Mouse (Mus musculus) hindbrain, embryonic 14.5 days (tissue): ENCODE data around the gene Tax1bp3. TPM values are rescaled to one million over a fixed set of nuclear protein-coding genes. Genes with fewer than 3 reads are reported as not detected.
A peak's percentile ranks its signal among the peaks of the same experiment; 100 is the strongest.

ENCODE experiments used
- ATAC-seq: fragments of 200-750 bp; cut with Nextera tagmentation; 2 replicates; pipeline ENCODE4 v1.8.0; 2017; ENCODE audit warnings: moderate number of reproducible peaks, mild to moderate bottlenecking, moderate TSS enrichment, moderate library complexity; ENCODE audit not compliant: low FRiP score
- DNase-seq: peaks from one replicate; pipeline ENCODE4 v3.0.0-alpha.2; 2015; ENCODE audit warnings: low spot score
- H3K27ac ChIP-seq: fragments of 300-500 bp; sonication (generic); 2 replicates; pipeline ENCODE4 v1.5.1; 2014; ENCODE audit warnings: mild to moderate bottlenecking, moderate library complexity
- H3K27me3 ChIP-seq: fragments of 300-500 bp; sonication (generic); 2 replicates; pipeline ENCODE4 v1.6.1; 2014; ENCODE audit warnings: mild to moderate bottlenecking, low read length, mixed read lengths; ENCODE audit not compliant: control insufficient read depth, insufficient read depth
- H3K36me3 ChIP-seq: fragments of 300-500 bp; sonication (generic); replicated peaks from 2 replicates; pipeline ENCODE4 v1.6.1; 2014; ENCODE audit not compliant: control insufficient read depth, insufficient read depth
- H3K4me1 ChIP-seq: fragments of 300-500 bp; sonication (generic); replicated peaks from 2 replicates; pipeline ENCODE4 v1.6.1; 2014; ENCODE audit warnings: antibody characterized with exemption, low read length, mixed read lengths; ENCODE audit not compliant: control insufficient read depth, insufficient read depth
- H3K4me2 ChIP-seq: fragments of 300-500 bp; sonication (generic); replicated peaks from 2 replicates; pipeline ENCODE4 v1.6.1; 2014; ENCODE audit warnings: mild to moderate bottlenecking, moderate library complexity
- H3K4me3 ChIP-seq: fragments of 300-500 bp; sonication (generic); replicated peaks from 2 replicates; pipeline ENCODE4 v1.5.1; 2014; ENCODE audit warnings: mild to moderate bottlenecking, low read length
- H3K9ac ChIP-seq: fragments of 300-500 bp; sonication (generic); 2 replicates; pipeline ENCODE4 v1.6.1; 2014
- H3K9me3 ChIP-seq: fragments of 300-500 bp; sonication (generic); 2 replicates; pipeline ENCODE4 v1.6.1; 2016; ENCODE audit warnings: low read length; ENCODE audit not compliant: control insufficient read depth
- WGBS: fragments of 180-500 bp; shearing (Covaris S2); extraction: QIAGEN DNeasy Blood & Tissue Kit; methylation state at CpG from one replicate; pipeline ENCODE4 v1.1.7; 2014; 5-methylcytosine and 5-hydroxymethylcytosine counted together
- polyA plus RNA-seq: library from polyadenylated mRNA; unstranded; fragments of >200 nt; fragmentation: Nextera tagmentation; extraction: Ambion mirVana; gene quantifications from 2 replicates; pipeline ENCODE4 v1.2.1, GENCODE M21; 2014

Tax1bp3 gene
- polyA plus RNA-seq, 1 experiment from 2014 or later: 132 TPM

DNA sequence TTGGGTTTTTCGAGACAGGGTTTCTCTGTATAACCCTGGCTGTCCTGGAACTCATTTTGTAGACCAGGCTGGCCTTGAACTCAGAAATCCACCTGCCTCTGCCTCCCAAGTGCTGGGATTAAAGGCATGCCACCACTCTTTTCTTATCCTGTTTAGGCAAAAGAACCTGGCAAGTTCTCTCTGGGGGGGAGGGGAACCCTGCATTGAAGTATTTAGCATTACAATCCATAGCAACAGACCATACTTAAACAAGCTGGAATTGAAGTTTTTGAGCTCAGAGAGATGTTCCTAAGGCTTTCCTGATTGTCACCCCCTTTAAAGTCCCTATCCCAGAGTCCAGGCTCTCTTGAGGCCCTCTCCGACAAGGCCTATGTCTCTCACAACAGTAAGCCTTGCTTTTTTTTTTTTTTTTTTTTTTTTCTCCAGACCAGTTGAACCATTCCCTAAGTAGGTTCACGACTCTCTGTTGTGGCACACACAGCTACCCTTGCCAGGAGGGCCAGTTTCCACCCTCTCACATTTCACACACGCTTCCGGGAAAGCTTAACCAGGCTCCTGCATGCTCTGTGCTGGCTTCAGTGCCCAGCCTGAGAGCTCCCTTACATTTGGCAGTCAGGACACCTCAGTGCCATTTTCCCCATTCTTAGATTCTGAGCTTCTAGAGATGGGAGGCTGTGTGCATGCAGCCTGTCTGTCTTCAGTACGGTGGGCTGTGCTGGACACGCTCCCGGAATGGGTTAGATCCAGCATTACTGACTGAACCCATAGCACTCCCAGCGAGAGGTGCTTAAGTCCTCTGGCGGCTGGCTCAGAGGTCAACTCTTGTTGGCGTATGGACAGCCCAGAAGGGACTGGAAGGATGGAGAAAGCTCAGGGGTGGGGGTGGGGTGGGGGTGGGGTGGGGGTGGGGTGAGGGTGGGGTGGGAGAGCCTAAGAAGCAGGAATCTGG, 30.6 kb upstream of the Tax1bp3 start:
- Histone ChIP-seq H3K36me3 (no peaks in the 10 kb centered on the region), H3K9ac (no peak overlapping the region), H3K4me1 (no peaks in the 10 kb centered on the region), H3K4me2 (no peak overlapping the region), H3K27ac (no peak overlapping the region), H3K27me3 (no peaks in the 10 kb centered on the region), H3K9me3 (no peaks in the 10 kb centered on the region), H3K4me3 (no peak overlapping the region)
- 59% methylated on average over 11 of the region's 11 CpGs for WGBS
- DNase-seq (no peak), ATAC-seq (no peak)

DNA sequence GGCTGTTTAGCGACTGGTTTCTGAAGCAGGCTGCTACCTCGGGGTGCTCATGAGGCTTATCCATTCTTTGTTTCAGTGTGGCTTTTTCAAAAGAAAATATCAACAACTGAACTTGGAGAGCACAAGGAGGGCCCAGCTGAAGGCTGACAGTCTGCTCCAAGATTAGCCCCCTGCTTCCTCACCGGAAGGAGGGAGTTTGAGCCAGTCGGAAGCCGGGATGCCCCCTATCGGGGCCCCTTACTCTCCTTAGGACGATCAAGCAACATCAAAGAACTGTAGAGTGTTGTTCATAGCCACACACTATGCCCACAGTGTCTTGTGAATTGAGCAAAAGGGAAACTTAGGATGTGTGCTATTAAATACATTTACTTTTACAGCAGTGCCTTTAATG, 29.9 kb upstream of the Tax1bp3 start:
- no peak overlapping the region for H3K4me2 ChIP-seq
- no peak for ATAC-seq
- H3K27me3 ChIP-seq: no peaks in the 10 kb centered on the region
- no peak overlapping the region for H3K27ac ChIP-seq
- H3K4me1 ChIP-seq: no peaks in the 10 kb centered on the region
- H3K36me3 ChIP-seq: no peaks in the 10 kb centered on the region
- no peak for DNase-seq
- WGBS: 61% methylated on average over 7 of the region's 7 CpGs
- no peaks in the 10 kb centered on the region for H3K9me3 ChIP-seq
- no peak overlapping the region for H3K4me3 ChIP-seq
- H3K9ac ChIP-seq: no peak overlapping the region

DNA sequence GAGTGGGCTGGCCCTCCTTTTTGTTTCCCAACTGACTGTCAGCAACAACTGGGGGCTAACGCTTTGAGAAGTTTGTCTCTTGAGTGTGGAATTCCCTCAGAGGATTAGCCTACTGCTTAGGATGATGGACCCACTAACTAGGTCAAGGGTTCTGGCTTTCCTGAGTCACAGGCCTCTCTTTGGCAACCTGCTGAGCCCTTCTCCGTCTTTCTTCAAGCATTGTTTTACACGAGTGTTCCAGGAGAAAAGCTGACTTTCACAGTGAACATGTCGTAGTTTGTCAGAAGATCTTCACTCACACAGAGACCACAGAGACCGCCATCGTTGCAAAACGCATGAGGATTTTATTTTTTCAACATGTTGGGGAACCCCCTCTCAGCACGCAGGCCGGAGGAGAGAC, 28.7 kb upstream of the Tax1bp3 start:
- DNase-seq: no peak
- no peak for ATAC-seq

DNA sequence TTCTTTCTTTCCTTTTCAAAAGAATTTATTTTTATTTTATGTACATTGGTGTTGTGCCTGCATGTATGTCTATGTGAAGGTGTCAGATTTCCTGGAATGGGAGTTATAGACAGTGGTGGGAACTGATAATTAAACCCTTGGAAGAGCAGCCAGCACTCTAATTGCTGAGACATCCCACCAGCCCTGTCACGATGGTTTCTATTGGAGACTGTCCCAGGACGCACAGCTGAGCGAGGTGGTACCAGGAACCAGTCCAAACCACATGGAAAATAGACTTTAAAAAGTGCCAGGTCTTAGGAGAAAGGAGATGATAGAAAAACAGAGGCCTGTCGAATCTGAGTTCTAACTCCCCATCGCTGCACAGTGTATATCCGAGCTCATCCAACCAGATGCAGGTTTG, 21.8 kb upstream of the Tax1bp3 start:
- no peaks in the 10 kb centered on the region for H3K9me3 ChIP-seq
- no peak overlapping the region for H3K27ac ChIP-seq
- DNase-seq: no peak
- no peak overlapping the region for H3K4me3 ChIP-seq
- H3K27me3 ChIP-seq: peaks cover 8% of the 10 kb centered on the region; the same call in 1 of the 2 replicates
- 79% methylated on average over 6 of the region's 6 CpGs for WGBS
- H3K4me1 ChIP-seq: peaks cover 2% of the 10 kb centered on the region; the same call in 1 of the 2 replicates
- no peak for ATAC-seq
- no peaks in the 10 kb centered on the region for H3K36me3 ChIP-seq
- no peak overlapping the region for H3K9ac ChIP-seq
- no peak overlapping the region for H3K4me2 ChIP-seq

More for the DNA sequence above, 28.7 kb upstream of the Tax1bp3 start:
- Histone ChIP-seq H3K4me1 (no peaks in the 10 kb centered on the region), H3K9me3 (no peaks in the 10 kb centered on the region), H3K4me3 (no peak overlapping the region), H3K9ac (no peak overlapping the region), H3K27ac (no peak overlapping the region), H3K27me3 (no peaks in the 10 kb centered on the region), H3K36me3 (no peaks in the 10 kb centered on the region), H3K4me2 (no peak overlapping the region)
- 77% methylated on average over 9 of the region's 9 CpGs for WGBS

DNA sequence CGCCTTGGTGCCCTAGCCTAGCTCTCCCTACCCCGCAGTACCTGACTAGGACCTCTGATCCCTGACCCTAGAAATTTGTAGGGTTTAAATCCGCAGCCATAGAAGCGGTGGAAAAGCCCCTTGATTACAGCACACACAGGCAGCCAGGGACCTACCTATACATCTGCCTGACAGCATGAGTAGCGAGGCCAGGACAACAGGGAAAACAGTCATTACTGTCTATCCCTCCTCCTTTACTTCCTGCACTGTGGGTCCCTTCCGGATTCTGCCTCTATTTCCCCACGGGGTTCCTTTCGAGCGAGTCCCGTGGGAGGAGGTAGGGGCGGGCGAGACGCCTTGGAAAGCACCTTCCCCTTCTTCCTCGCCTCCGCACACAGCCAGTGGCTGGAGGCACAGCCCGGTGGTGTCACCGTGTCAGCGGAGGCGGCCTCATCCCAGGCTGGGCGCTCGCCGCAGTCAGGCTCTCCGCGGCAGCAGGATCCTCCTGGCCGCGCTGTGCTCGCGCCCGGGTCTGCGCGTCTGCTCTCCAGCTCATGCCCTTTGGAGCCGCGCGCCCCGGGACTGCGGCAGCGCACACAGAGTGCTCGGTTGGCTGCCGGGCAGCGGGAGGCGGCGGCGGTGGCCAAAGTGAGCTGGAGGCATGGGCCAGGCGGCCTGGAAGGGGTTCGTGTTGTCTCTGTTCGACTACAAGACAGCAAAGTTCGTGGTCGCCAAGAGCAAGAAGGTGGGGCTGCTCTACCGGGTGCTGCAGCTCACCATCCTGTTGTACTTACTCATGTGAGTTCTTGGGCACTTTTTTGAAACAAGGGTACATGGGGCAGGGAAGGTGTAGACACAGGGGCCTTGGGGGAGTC, 16.7 kb upstream of the Tax1bp3 start, which contains the start of gene P2rx5:
P2rx5 (plus strand) TSS at position 465 of the 854 bp plus-strand sequence.
- peaks cover 12% of the 10 kb centered on the region; the same call in 1 of the 2 replicates for H3K4me1 ChIP-seq
- H3K4me3 ChIP-seq: peak within 1 kb of the TSS; percentile 40
- H3K27me3 ChIP-seq: peaks cover 23% of the 10 kb centered on the region
- ATAC-seq (peak; percentile 62; the same call in 1 of the 2 replicates), DNase-seq (peak; percentile 48)
- peak within 1 kb of the TSS; percentile 55 for H3K9ac ChIP-seq
- H3K9me3 ChIP-seq: no peaks in the 10 kb centered on the region
- WGBS: 2% methylated on average over 49 of the region's 49 CpGs
- H3K36me3 ChIP-seq: no peaks in the 10 kb centered on the region
- H3K4me2 ChIP-seq: peak within 1 kb of the TSS; percentile 84
- no peak within 1 kb of the TSS for H3K27ac ChIP-seq

DNA sequence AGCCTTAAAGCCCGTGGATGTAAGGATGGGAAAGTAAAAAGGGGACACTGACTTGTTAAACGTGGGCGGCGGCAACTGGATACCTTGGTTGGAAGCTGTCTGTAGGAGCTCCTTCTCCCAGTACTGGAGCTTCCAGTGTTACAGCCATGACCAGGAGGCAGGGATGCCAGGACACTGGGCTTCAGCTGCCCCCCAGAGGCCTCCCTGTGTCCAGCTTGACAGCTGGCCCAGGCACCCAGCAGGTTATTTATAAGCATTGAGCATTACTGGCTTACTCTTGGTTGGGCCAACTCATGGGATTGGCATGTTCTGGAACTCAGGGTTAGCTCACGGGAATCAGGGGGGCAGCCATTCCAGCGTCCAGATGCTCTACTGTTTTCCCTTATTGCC, 16.1 kb upstream of the Tax1bp3 start:
- DNase-seq (no peak), ATAC-seq (no peak)
- Histone ChIP-seq H3K27ac (no peak overlapping the region), H3K36me3 (no peaks in the 10 kb centered on the region), H3K9ac (peak overlapping the region; percentile 55), H3K4me2 (peak overlapping the region; percentile 84), H3K4me3 (peak overlapping the region; percentile 40), H3K9me3 (no peaks in the 10 kb centered on the region), H3K4me1 (peaks cover 12% of the 10 kb centered on the region; the same call in 1 of the 2 replicates), H3K27me3 (peaks cover 23% of the 10 kb centered on the region)
- WGBS: 31% methylated on average over 6 of the region's 6 CpGs

DNA sequence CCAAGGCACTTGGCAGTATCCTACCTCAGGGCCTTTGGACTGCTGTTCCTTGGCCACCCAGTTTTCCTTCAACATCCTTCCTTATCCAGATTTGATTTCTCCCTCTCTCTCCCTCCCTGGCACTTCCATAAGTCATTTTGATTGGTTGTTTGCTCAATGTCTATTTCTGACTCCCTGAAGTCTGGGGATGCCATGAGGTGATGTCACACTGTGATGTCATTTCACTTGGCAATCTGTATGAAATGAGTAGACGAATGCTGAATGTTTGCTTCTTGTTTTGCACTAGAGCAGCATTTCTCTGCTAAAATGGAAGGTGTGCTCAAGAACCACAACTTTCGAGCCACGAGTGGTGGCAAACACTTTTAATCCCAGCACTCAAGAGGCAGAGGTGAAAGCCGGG, 15.3 kb upstream of the Tax1bp3 start:
- Histone ChIP-seq H3K4me3 (no peak overlapping the region), H3K27me3 (peaks cover 23% of the 10 kb centered on the region), H3K4me2 (no peak overlapping the region), H3K4me1 (peaks cover 12% of the 10 kb centered on the region; the same call in 1 of the 2 replicates), H3K9ac (no peak overlapping the region), H3K9me3 (no peaks in the 10 kb centered on the region), H3K36me3 (no peaks in the 10 kb centered on the region), H3K27ac (no peak overlapping the region)
- WGBS: 92% methylated on average over 4 of the region's 4 CpGs
- ATAC-seq: no peak
- DNase-seq: no peak

DNA sequence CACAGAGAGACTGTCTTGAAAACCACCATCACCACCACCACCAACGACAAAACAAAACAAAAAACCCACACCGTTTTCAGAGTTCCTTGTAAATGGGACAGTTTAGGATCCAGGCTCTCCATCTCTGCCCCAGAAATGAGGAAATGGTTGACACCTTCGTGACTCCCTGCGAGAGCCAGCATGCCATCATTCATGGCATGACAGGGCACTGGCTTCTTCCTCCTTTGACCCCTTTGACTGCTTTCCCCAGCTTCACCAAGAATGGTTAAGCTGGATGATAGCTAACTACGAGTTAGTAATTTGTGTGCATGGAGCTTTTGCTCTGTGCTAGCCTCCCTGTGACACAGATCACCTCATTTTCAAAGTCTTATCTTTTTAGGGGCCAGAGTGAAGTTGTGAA, 14.6 kb upstream of the Tax1bp3 start:
- 75% methylated on average over 5 of the region's 5 CpGs for WGBS

DNA sequence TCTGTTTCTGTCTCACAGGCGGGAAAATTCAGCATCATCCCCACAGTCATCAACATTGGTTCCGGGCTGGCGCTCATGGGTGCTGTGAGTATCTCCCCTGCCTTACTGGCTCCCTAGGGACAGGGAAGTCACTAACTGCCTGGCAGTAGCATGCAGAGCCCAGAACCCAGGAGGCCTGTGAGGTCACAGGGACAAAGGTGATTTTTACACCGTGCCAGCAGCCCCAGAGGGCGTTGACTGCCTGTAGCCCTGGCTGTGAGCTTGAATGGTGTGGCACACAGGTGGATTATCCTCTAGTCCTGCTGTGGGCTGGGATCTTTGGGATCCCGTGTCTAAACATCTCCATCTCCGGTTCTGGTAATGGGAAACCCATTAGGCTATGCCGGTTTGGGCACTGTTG, 8.8 kb upstream of the Tax1bp3 start:
- H3K36me3 ChIP-seq: peaks cover 14% of the 10 kb centered on the region; the same call in 1 of the 2 replicates
- no peak overlapping the region for H3K27ac ChIP-seq
- H3K4me3 ChIP-seq: no peak overlapping the region
- 87% methylated on average over 8 of the region's 8 CpGs for WGBS
- DNase-seq: no peak
- no peak for ATAC-seq
- no peaks in the 10 kb centered on the region for H3K4me1 ChIP-seq
- H3K9me3 ChIP-seq: no peaks in the 10 kb centered on the region
- H3K4me2 ChIP-seq: no peak overlapping the region
- H3K27me3 ChIP-seq: no peaks in the 10 kb centered on the region
- H3K9ac ChIP-seq: no peak overlapping the region

More for the DNA sequence above, 14.6 kb upstream of the Tax1bp3 start:
- Histone ChIP-seq H3K9me3 (no peaks in the 10 kb centered on the region), H3K4me3 (no peak overlapping the region), H3K27ac (no peak overlapping the region), H3K9ac (no peak overlapping the region), H3K4me1 (peaks cover 12% of the 10 kb centered on the region; the same call in 1 of the 2 replicates), H3K36me3 (no peaks in the 10 kb centered on the region), H3K4me2 (no peak overlapping the region), H3K27me3 (peaks cover 23% of the 10 kb centered on the region)
- DNase-seq (no peak), ATAC-seq (no peak)
